ENCODE assay signal across 10 mouse cellular contexts in the genomic region with DNA sequence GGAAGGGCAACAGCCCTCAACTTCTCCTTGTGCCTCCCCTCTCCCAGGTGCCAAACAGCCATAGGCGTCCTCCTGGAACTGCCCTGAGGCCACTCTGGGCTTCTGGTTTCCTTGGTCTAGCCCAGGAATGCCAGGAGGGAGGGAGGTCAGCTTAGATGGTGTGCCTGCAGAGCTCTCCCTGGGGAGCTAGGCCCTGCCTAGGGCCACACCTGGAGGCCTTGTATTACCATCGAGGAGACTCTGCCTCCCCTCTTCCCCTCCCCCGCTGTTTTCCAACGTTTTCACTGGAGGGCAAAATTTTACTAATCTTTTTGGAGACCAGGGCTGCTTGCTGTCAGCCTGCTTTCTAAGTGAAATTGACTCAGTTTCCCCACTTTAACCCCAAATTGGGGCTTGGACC. TPM values are rescaled to one million over a fixed set of nuclear protein-coding genes. Genes with fewer than 3 reads are reported as not detected.
DNase-seq lines count a peak whose midpoint lies in the region; ATAC-seq and TF ChIP-seq lines count a peak whose summit lies in the region.
"Had no signal": no experiment of that assay in that cellular context is flagged by ENCODE, and none has a peak within 500 bp of the region (broad histone marks: within the 10 kb centered on the region; RNA-seq: fewer than 3 reads in every experiment).

No protein-coding gene starts in this region.

- H3K4me1 ChIP-seq in heart, embryonic 15.5 days (replicated peaks), result peaks cover 47% of the 10 kb centered on the region
- peaks cover under 1 to 52% of the 10 kb centered on the region in 2 experiments for H3K4me1 ChIP-seq in MEL (ENCODE audit: control insufficient read depth in 1 of 2, insufficient read depth in 2 of 2, low read length in 2 of 2)
- peaks cover 35% of the 10 kb centered on the region for H3K4me1 ChIP-seq in forebrain, embryonic 13.5 days
- peaks cover 86% of the 10 kb centered on the region for H3K4me1 ChIP-seq in liver, embryonic 13.5 days (replicated peaks)

- peaks cover 22% of the 10 kb centered on the region for H3K79me2 ChIP-seq in MEL (ENCODE audit: control insufficient read depth, insufficient read depth, low read length, poor library complexity)

- H3K27me3 ChIP-seq in heart, embryonic 15.5 days, result no peaks in the 10 kb centered on the region
- H3K27me3 ChIP-seq in MEL (ENCODE audit: control insufficient read depth in 1 of 2, insufficient read depth in 2 of 2, low read length in 2 of 2), result no peaks in the 10 kb centered on the region
- no peaks in the 10 kb centered on the region for H3K27me3 ChIP-seq in forebrain, embryonic 13.5 days
- no peaks in the 10 kb centered on the region; the same call in 1 of the 2 replicates for H3K27me3 ChIP-seq in liver, embryonic 13.5 days

- 0 out of 2 replicates have a peak overlapping the region, but pooled peaks have one; percentile 27 for H3K9ac ChIP-seq in heart, embryonic 15.5 days
- peak overlapping the region; percentile 53 for H3K9ac ChIP-seq in MEL (ENCODE audit: control insufficient read depth, low read depth, low read length, poor library complexity, severe bottlenecking)
- H3K9ac ChIP-seq in forebrain, embryonic 13.5 days, result peak overlapping the region; percentile 67; the same call in 1 of the 2 replicates
- H3K9ac ChIP-seq in liver, embryonic 13.5 days, result peak overlapping the region; percentile 39; the same call in 1 of the 2 replicates

- no peaks in the 10 kb centered on the region for H3K9me3 ChIP-seq in heart, embryonic 15.5 days (replicated peaks)
- no peaks in the 10 kb centered on the region for H3K9me3 ChIP-seq in MEL (replicated peaks; ENCODE audit: insufficient read depth, low read length)
- H3K9me3 ChIP-seq in forebrain, embryonic 13.5 days (replicated peaks), result no peaks in the 10 kb centered on the region
- H3K9me3 ChIP-seq in liver, embryonic 13.5 days (replicated peaks), result no peaks in the 10 kb centered on the region

- peaks cover 38% of the 10 kb centered on the region for H3K36me3 ChIP-seq in heart, embryonic 15.5 days
- H3K36me3 ChIP-seq in MEL (ENCODE audit: control insufficient read depth in 1 of 2, insufficient read depth in 2 of 2, low read length in 2 of 2), result peaks cover 5 to 41% of the 10 kb centered on the region in 2 experiments
- H3K36me3 ChIP-seq in forebrain, embryonic 13.5 days (ENCODE audit: poor library complexity, severe bottlenecking), result peaks cover 46% of the 10 kb centered on the region
- H3K36me3 ChIP-seq in liver, embryonic 13.5 days, result peaks cover 44% of the 10 kb centered on the region

- TF ChIP-seq RAD21 in MEL (IDR thresholded peaks at IDR 0.05; ENCODE audit: low read depth, low read length), result no peak

- DNase-seq in heart, postnatal 4 days, result no peak
- DNase-seq in MEL (ENCODE audit: low read depth, low spot score), result no peak
- no peak for DNase-seq in liver, embryonic 13.5 days
- no peak for DNase-seq in yolk sac, embryonic 10.5 days (ENCODE audit: low spot score)
- DNase-seq in urinary bladder, postnatal 10 days (ENCODE audit: low spot score), result no peak
- no peak for DNase-seq in right cerebral cortex, adult 18-20 months

- TF ChIP-seq CTCF in MEL (IDR thresholded peaks at IDR 0.05 in 2 of 3, conservative IDR thresholded peaks at IDR 0.05 in 1 of 3; ENCODE audit: control insufficient read depth in 1 of 3, insufficient read depth in 1 of 3, low read depth in 2 of 3, low read length in 3 of 3, poor library complexity in 1 of 3, severe bottlenecking in 1 of 3), result no peak

- H3K4me3 ChIP-seq in heart, embryonic 15.5 days, result peak overlapping the region; percentile 50
- H3K4me3 ChIP-seq in MEL (ENCODE audit: control insufficient read depth in 1 of 2, insufficient read depth in 1 of 2, low read depth in 2 of 2, low read length in 2 of 2), result peak overlapping the region in 1 of 2 experiments; percentile 12; a peak in 1 of 4 replicates
- peak overlapping the region; percentile 43 for H3K4me3 ChIP-seq in forebrain, embryonic 13.5 days
- H3K4me3 ChIP-seq in liver, embryonic 13.5 days (replicated peaks), result peak overlapping the region; percentile 56

- peak overlapping the region; percentile 73 for H3K4me2 ChIP-seq in heart, embryonic 15.5 days
- peak overlapping the region; percentile 75 for H3K4me2 ChIP-seq in forebrain, embryonic 13.5 days
- peak overlapping the region; percentile 75 for H3K4me2 ChIP-seq in liver, embryonic 13.5 days

- 31% methylated on average over 4 of the region's 4 CpGs for WGBS in heart, embryonic 15.5 days
- WGBS in forebrain, embryonic 13.5 days, result 37% methylated on average over 4 of the region's 4 CpGs
- 31% methylated on average over 4 of the region's 4 CpGs for WGBS in liver, embryonic 13.5 days (ENCODE audit: insufficient replicate concordance)

- no peak for ATAC-seq in heart, embryonic 15.5 days (replicated peaks; ENCODE audit: insufficient number of reproducible peaks, insufficient read depth, low FRiP score, low read depth)
- no peak for ATAC-seq in forebrain, embryonic 13.5 days
- ATAC-seq in liver, embryonic 13.5 days (ENCODE audit: low read depth), result no peak

- TF ChIP-seq EP300 in MEL (IDR thresholded peaks at IDR 0.05; ENCODE audit: low read depth in 1 of 2, low read length in 2 of 2), result 0 out of 4 replicates have a peak, but pooled peaks of 1 of the 2 experiments have one; percentile 11

- TF ChIP-seq POLR2A in MEL (IDR thresholded peaks at IDR 0.05; ENCODE audit: control insufficient read depth in 1 of 2, insufficient read depth in 1 of 2, low read depth in 1 of 2, low read length in 2 of 2, poor library complexity in 1 of 2), result no peak

- H3K27ac ChIP-seq in heart, embryonic 15.5 days, result peak overlapping the region; percentile 59
- peak overlapping the region; percentile 37 for H3K27ac ChIP-seq in MEL (ENCODE audit: control insufficient read depth, low read depth, low read length)
- peak overlapping the region; percentile 81 for H3K27ac ChIP-seq in forebrain, embryonic 13.5 days
- H3K27ac ChIP-seq in liver, embryonic 13.5 days, result peak overlapping the region; percentile 100

TF ChIP-seq in MEL, 35 proteins besides CTCF, POLR2A, EP300 and RAD21:
- TF ChIP-seq RCOR1 (IDR thresholded peaks at IDR 0.05; ENCODE audit: low read depth, low read length) (no peak), ETS1 (IDR thresholded peaks at IDR 0.05; ENCODE audit: low read depth, low read length) (peak; percentile 10; the same call in 1 of the 2 replicates)
TF ChIP-seq in MEL: peak in this region for 1.

RNA-seq across cellular contexts. Expression of gene Samd14, which starts 3.6 kb away (rescaled TPM):
- 8.0 and 13.2 TPM in 2 replicates for polyA plus RNA-seq in heart, embryonic 15.5 days (2015; fragmentation: Nextera tagmentation; extraction: Ambion mirVana)
- total RNA-seq in heart, postnatal 4 days (2021), result 1 to 10 TPM; 9.1 to 9.5 TPM
- total RNA-seq in MEL (2012; rRNA removed), result 35.8 and 57.6 TPM in 2 replicates
- polyA plus RNA-seq in MEL (2012; ENCODE audit: insufficient read depth in 1 of 2, insufficient read length in 2 of 2, low read depth in 1 of 2, low replicate concordance in 2 of 2, missing spikeins in 1 of 2), result 1,000 to 10,000 TPM in 1 of 2 experiments, 100 to 1,000 TPM in 1; 101 to 1,219 TPM
- polyA plus RNA-seq in forebrain, embryonic 13.5 days (2015; fragmentation: Nextera tagmentation; extraction: Ambion mirVana), result 89.2 and 95.0 TPM in 2 replicates
- 35.4 and 36.3 TPM in 2 replicates for polyA plus RNA-seq in liver, embryonic 13.5 days (2015; fragmentation: Nextera tagmentation; extraction: Ambion mirVana)

RNA-seq across cellular contexts. Expression of gene Ppp1r9b, which starts 15.2 kb away (rescaled TPM):
- polyA plus RNA-seq in heart, embryonic 15.5 days (2015; fragmentation: Nextera tagmentation; extraction: Ambion mirVana), result 5.0 and 6.6 TPM in 2 replicates
- total RNA-seq in heart, postnatal 4 days (2021), result 10 to 100 TPM; 45.3 to 46.3 TPM
- 113 and 150 TPM in 2 replicates for total RNA-seq in MEL (2012; rRNA removed)
- polyA plus RNA-seq in MEL (2012; ENCODE audit: insufficient read depth in 1 of 2, insufficient read length in 2 of 2, low read depth in 1 of 2, low replicate concordance in 2 of 2, missing spikeins in 1 of 2), result 100 to 1,000 TPM in 1 of 2 experiments, 10 to 100 TPM in 1; 47.0 to 169 TPM
- 15.8 and 16.3 TPM in 2 replicates for polyA plus RNA-seq in forebrain, embryonic 13.5 days (2015; fragmentation: Nextera tagmentation; extraction: Ambion mirVana)
- 10.0 and 10.6 TPM in 2 replicates for polyA plus RNA-seq in liver, embryonic 13.5 days (2015; fragmentation: Nextera tagmentation; extraction: Ambion mirVana)

RNA-seq across cellular contexts. Expression of gene Sgca, which starts 29.9 kb away (rescaled TPM):
- polyA plus RNA-seq in heart, embryonic 15.5 days (2015; fragmentation: Nextera tagmentation; extraction: Ambion mirVana), result 22.1 and 24.7 TPM in 2 replicates
- 10 to 100 TPM; 67.0 to 89.1 TPM for total RNA-seq in heart, postnatal 4 days (2021)
- not detected in 2 replicates for total RNA-seq in MEL (2012; rRNA removed)
- not detected for polyA plus RNA-seq in MEL (2012; ENCODE audit: insufficient read depth in 1 of 2, insufficient read length in 2 of 2, low read depth in 1 of 2, low replicate concordance in 2 of 2, missing spikeins in 1 of 2)
- polyA plus RNA-seq in forebrain, embryonic 13.5 days (2015; fragmentation: Nextera tagmentation; extraction: Ambion mirVana), result not detected in 2 replicates
- polyA plus RNA-seq in liver, embryonic 13.5 days (2015; fragmentation: Nextera tagmentation; extraction: Ambion mirVana), result 0.21 and 0.28 TPM in 2 replicates

RNA-seq across cellular contexts. Expression of gene Pdk2, which starts 35.1 kb away (rescaled TPM):
- 114 and 117 TPM in 2 replicates for polyA plus RNA-seq in heart, embryonic 15.5 days (2015; fragmentation: Nextera tagmentation; extraction: Ambion mirVana)
- 100 to 1,000 TPM; 178 to 200 TPM for total RNA-seq in heart, postnatal 4 days (2021)
- total RNA-seq in MEL (2012; rRNA removed), result 0.56 and 0.81 TPM in 2 replicates
- 1 to 10 TPM in 1 of 2 experiments, not detected in 1; 8.0 TPM for polyA plus RNA-seq in MEL (2012; ENCODE audit: insufficient read depth in 1 of 2, insufficient read length in 2 of 2, low read depth in 1 of 2, low replicate concordance in 2 of 2, missing spikeins in 1 of 2)
- 19.7 and 20.2 TPM in 2 replicates for polyA plus RNA-seq in forebrain, embryonic 13.5 days (2015; fragmentation: Nextera tagmentation; extraction: Ambion mirVana)
- 5.8 and 8.6 TPM in 2 replicates for polyA plus RNA-seq in liver, embryonic 13.5 days (2015; fragmentation: Nextera tagmentation; extraction: Ambion mirVana)

RNA-seq across cellular contexts. Expression of gene Hils1, which starts 38.6 kb away (rescaled TPM):
- polyA plus RNA-seq in heart, embryonic 15.5 days (2015; fragmentation: Nextera tagmentation; extraction: Ambion mirVana), result 0.15 and 0.22 TPM in 2 replicates
- not detected for total RNA-seq in heart, postnatal 4 days (2021)
- not detected in 2 replicates for total RNA-seq in MEL (2012; rRNA removed)
- not detected for polyA plus RNA-seq in MEL (2012; ENCODE audit: insufficient read depth in 1 of 2, insufficient read length in 2 of 2, low read depth in 1 of 2, low replicate concordance in 2 of 2, missing spikeins in 1 of 2)
- polyA plus RNA-seq in forebrain, embryonic 13.5 days (2015; fragmentation: Nextera tagmentation; extraction: Ambion mirVana), result not detected in 2 replicates
- not detected in 2 replicates for polyA plus RNA-seq in liver, embryonic 13.5 days (2015; fragmentation: Nextera tagmentation; extraction: Ambion mirVana)
- total RNA-seq: left cerebral cortex, adult 8-10 months had no signal
- polyA plus RNA-seq: spleen, adult 2 months had no signal

Comparison
In these comparisons a context has a peak if more than half of its experiments do, and no peak if none do; other contexts are left out.
1. H3K27ac ChIP-seq: peak in every context shown above with its lines; median percentile 100 in liver, embryonic 13.5 days; 81 in forebrain, embryonic 13.5 days; 59 in heart, embryonic 15.5 days; 37 in MEL.
2. RNA of gene Sgca, which starts 29.9 kb away (polyA plus RNA-seq): 22.1 to 24.7 TPM in heart, embryonic 15.5 days; 0.21 to 0.28 TPM in liver, embryonic 13.5 days, not detected in MEL and not detected in forebrain, embryonic 13.5 days; every median in the first group is over 10 times any median in the second.
3. Peak in every context shown above with its lines, with median percentiles within 50 percentile points of each other: H3K4me2 ChIP-seq and H3K9ac ChIP-seq.